Mouse (Mus musculus): ENCODE data around the gene Zfp207. TPM values are rescaled to one million over a fixed set of nuclear protein-coding genes. Genes with fewer than 3 reads are reported as not detected.

Gene Zfp207
- total and polyA plus RNA-seq, 3 experiments = 55.8 to 549 (median 359) TPM

GRCm38 (mm10) chr11:80429009-80429475 is 46.0 kb downstream of the Zfp207 start:
- Histone ChIP-seq H3K36me3 (replicated peaks) (peaks cover 21% of the 10 kb centered on the region), H3K4me1 (ENCODE audit: insufficient read depth, low read depth, low read length) (peaks cover 25% of the 10 kb centered on the region), H3K4me3 (ENCODE audit: low read depth, low read length) (peak overlapping the region; percentile 94), H3K9me3 (replicated peaks) (no peaks in the 10 kb centered on the region), H3K27me3 (ENCODE audit: insufficient read depth, low read length) (no peaks in the 10 kb centered on the region)
- ATAC-seq (ENCODE audit: extremely low read depth, insufficient number of reproducible peaks, low FRiP score, poor library complexity, severe bottlenecking) (no peak), DNase-seq (ENCODE audit: low spot score) (no peak)
- TF ChIP-seq GATA2 (IDR thresholded peaks at IDR 0.05; ENCODE audit: borderline replicate concordance, low read depth, low read length) (no peak), CTCF (IDR thresholded peaks at IDR 0.05; ENCODE audit: low read depth, low read length) (no peak), GATA1 (IDR thresholded peaks at IDR 0.05; ENCODE audit: borderline replicate concordance, low read length) (no peak), TAL1 (conservative IDR thresholded peaks at IDR 0.05; ENCODE audit: low read depth, low read length) (no peak), POLR2AphosphoS5 (IDR thresholded peaks at IDR 0.05; ENCODE audit: insufficient replicate concordance, low read depth, low read length) (no peak)

DNA sequence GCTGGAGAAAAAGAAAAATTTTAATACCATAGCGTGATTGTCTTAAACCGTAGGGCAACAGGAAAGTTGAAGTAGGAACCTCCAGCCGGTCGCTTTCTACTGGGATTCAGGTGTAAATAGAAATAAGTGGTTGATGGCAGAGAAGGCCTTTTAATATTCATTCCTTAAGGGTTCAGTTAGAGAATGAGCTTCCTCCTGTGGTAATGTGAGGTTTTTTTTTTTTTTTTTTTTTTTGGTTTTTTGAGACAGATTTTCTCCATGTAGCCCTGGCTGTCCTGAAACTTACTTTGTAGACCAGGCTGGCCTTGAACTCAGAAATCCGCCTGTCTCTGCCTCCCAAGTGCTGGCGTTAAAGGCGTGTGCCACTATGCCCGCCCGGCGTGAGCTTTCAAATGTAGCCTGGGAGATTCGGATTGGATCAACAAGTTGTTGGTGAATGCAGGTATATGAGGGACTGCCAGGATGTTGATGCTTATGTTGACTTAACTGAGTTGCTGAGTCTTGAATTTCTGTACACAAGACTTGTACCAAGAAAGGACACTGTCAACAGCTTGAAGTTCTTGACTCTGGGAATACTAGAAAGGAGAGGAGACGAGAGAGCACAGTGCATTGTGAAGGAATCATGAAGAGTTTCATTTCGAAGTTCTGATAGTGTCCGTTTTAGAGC is 46.6 kb downstream of the Zfp207 start:
- Histone ChIP-seq H3K4me1 (ENCODE audit: insufficient read depth, low read depth, low read length) (peaks cover 25% of the 10 kb centered on the region), H3K4me3 (ENCODE audit: low read depth, low read length) (peak overlapping the region; percentile 94), H3K27me3 (ENCODE audit: insufficient read depth, low read length) (no peaks in the 10 kb centered on the region), H3K9me3 (replicated peaks) (no peaks in the 10 kb centered on the region), H3K36me3 (replicated peaks) (peaks cover 25% of the 10 kb centered on the region)
- TF ChIP-seq CTCF (IDR thresholded peaks at IDR 0.05; ENCODE audit: low read depth, low read length) (no peak), GATA2 (IDR thresholded peaks at IDR 0.05; ENCODE audit: borderline replicate concordance, low read depth, low read length) (no peak), POLR2AphosphoS5 (IDR thresholded peaks at IDR 0.05; ENCODE audit: insufficient replicate concordance, low read depth, low read length) (no peak)
- DNase-seq (ENCODE audit: low spot score) (no peak), ATAC-seq (ENCODE audit: extremely low read depth, insufficient number of reproducible peaks, low FRiP score, poor library complexity, severe bottlenecking) (no peak)

DNA sequence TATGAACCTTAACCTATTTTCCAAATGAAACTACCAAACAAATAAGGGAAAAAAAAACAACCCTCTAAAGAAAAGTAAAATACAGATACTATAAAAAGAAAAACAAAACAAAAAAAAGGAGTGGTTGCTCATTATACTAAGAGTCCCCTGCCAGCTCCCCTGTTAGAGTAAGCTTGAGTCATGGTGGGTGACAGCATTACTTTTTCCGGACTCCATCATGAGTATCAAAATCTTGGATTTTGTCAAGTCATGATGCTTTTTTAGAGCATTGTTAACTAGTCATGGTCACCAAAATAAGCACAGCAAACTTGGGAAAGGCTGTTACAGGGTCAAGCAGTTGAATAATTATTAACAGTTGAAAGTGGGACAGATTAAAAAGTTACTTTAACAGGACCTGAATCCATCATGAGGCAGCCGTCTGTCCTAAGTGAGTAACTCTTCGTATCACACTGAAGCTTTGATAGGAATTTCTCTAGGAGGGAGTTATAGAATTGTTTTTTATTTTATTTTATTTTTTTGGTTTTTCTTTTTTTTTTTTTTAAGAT is 47.4 kb downstream of the Zfp207 start:
- Histone ChIP-seq H3K9me3 (replicated peaks) (no peaks in the 10 kb centered on the region), H3K27me3 (ENCODE audit: insufficient read depth, low read length) (no peaks in the 10 kb centered on the region), H3K36me3 (replicated peaks) (peaks cover 29% of the 10 kb centered on the region), H3K4me1 (ENCODE audit: insufficient read depth, low read depth, low read length) (peaks cover 19% of the 10 kb centered on the region), H3K4me3 (ENCODE audit: low read depth, low read length) (no peak overlapping the region; the same call in 1 of the 2 replicates)
- DNase-seq (ENCODE audit: low spot score) (no peak), ATAC-seq (ENCODE audit: extremely low read depth, insufficient number of reproducible peaks, low FRiP score, poor library complexity, severe bottlenecking) (no peak)
- TF ChIP-seq POLR2AphosphoS5 (IDR thresholded peaks at IDR 0.05; ENCODE audit: insufficient replicate concordance, low read depth, low read length) (no peak), GATA2 (IDR thresholded peaks at IDR 0.05; ENCODE audit: borderline replicate concordance, low read depth, low read length) (no peak), TAL1 (conservative IDR thresholded peaks at IDR 0.05; ENCODE audit: low read depth, low read length) (no peak), CTCF (IDR thresholded peaks at IDR 0.05; ENCODE audit: low read depth, low read length) (no peak), GATA1 (IDR thresholded peaks at IDR 0.05; ENCODE audit: borderline replicate concordance, low read length) (no peak)

DNA sequence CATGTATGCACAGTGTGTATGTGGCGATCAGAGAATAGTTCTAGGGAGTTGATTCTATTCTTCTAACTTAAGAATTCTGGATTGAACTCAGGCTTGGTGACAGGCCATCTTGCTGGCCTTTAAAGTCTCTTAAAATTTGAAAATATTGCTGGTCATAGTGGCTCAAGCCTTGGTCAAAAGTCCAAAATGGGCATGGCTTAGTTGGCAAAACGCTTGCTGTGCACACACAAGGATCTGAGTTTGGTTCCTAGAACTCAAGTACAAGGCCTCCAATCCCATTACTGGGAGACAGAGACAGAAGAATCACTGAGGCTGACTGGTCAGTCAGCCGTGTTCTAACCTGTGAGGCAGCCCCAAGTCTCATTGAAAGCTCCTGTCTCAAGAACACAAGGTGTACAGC is 63.8 kb downstream of the Zfp207 start:
- Histone ChIP-seq H3K4me1 (ENCODE audit: insufficient read depth, low read depth, low read length) (peaks cover 8% of the 10 kb centered on the region), H3K36me3 (replicated peaks) (peaks cover 86% of the 10 kb centered on the region), H3K4me3 (ENCODE audit: low read depth, low read length) (no peak overlapping the region), H3K27me3 (ENCODE audit: insufficient read depth, low read length) (no peaks in the 10 kb centered on the region), H3K9me3 (replicated peaks) (no peaks in the 10 kb centered on the region)
- TF ChIP-seq GATA1 (IDR thresholded peaks at IDR 0.05; ENCODE audit: borderline replicate concordance, low read length) = no peak
- TF ChIP-seq TAL1 (conservative IDR thresholded peaks at IDR 0.05; ENCODE audit: low read depth, low read length) = no peak
- TF ChIP-seq GATA2 (IDR thresholded peaks at IDR 0.05; ENCODE audit: borderline replicate concordance, low read depth, low read length) = no peak
- TF ChIP-seq POLR2AphosphoS5 (IDR thresholded peaks at IDR 0.05; ENCODE audit: insufficient replicate concordance, low read depth, low read length) = no peak
- no peak for TF ChIP-seq CTCF (IDR thresholded peaks at IDR 0.05; ENCODE audit: low read depth, low read length)
- no peak for ATAC-seq (ENCODE audit: extremely low read depth, insufficient number of reproducible peaks, low FRiP score, poor library complexity, severe bottlenecking)
- DNase-seq (ENCODE audit: low spot score) = no peak

DNA sequence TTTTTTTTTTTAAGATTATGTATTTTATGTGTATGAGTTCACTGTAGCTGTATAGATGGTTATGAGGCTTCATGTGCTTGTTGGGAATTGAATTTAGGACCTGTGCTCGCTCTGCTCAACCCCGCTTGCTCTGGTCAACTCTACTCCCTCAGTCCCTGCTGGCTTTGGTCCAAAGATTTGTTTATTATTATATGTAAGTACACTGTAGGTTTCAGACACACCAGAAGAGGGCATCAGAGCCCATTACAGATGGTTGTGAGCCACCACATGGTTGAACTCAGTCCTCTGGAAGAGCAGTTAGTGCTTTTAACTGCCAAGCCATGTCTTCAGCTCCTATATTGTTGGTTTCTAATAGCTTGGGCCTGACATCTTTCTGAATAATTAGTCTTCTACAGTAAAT is 66.8 kb downstream of the Zfp207 start:
- DNase-seq (ENCODE audit: low spot score) (no peak), ATAC-seq (ENCODE audit: extremely low read depth, insufficient number of reproducible peaks, low FRiP score, poor library complexity, severe bottlenecking) (no peak)
- Histone ChIP-seq H3K9me3 (replicated peaks) (no peaks in the 10 kb centered on the region), H3K4me1 (ENCODE audit: insufficient read depth, low read depth, low read length) (peaks cover 28% of the 10 kb centered on the region), H3K27me3 (ENCODE audit: insufficient read depth, low read length) (no peaks in the 10 kb centered on the region), H3K36me3 (replicated peaks) (peaks cover 86% of the 10 kb centered on the region), H3K4me3 (ENCODE audit: low read depth, low read length) (no peak overlapping the region)
- TF ChIP-seq GATA2 (IDR thresholded peaks at IDR 0.05; ENCODE audit: borderline replicate concordance, low read depth, low read length) = no peak
- TF ChIP-seq TAL1 (conservative IDR thresholded peaks at IDR 0.05; ENCODE audit: low read depth, low read length) = no peak
- TF ChIP-seq CTCF (IDR thresholded peaks at IDR 0.05; ENCODE audit: low read depth, low read length) = no peak
- no peak for TF ChIP-seq POLR2AphosphoS5 (IDR thresholded peaks at IDR 0.05; ENCODE audit: insufficient replicate concordance, low read depth, low read length)
- TF ChIP-seq GATA1 (IDR thresholded peaks at IDR 0.05; ENCODE audit: borderline replicate concordance, low read length) = no peak

- H3K9me3 ChIP-seq (replicated peaks) = no peaks in the 10 kb centered on the region
- H3K36me3 ChIP-seq (replicated peaks) = peaks cover 88% of the 10 kb centered on the region
- H3K27me3 ChIP-seq (ENCODE audit: insufficient read depth, low read length) = no peaks in the 10 kb centered on the region
- ATAC-seq (ENCODE audit: extremely low read depth, insufficient number of reproducible peaks, low FRiP score, poor library complexity, severe bottlenecking) = peak; percentile 54
- no peak overlapping the region for H3K4me3 ChIP-seq (ENCODE audit: low read depth, low read length)
- TF ChIP-seq POLR2AphosphoS5 (IDR thresholded peaks at IDR 0.05; ENCODE audit: insufficient replicate concordance, low read depth, low read length) (no peak), CTCF (IDR thresholded peaks at IDR 0.05; ENCODE audit: low read depth, low read length) (no peak), GATA1 (IDR thresholded peaks at IDR 0.05; ENCODE audit: borderline replicate concordance, low read length) (no peak), TAL1 (conservative IDR thresholded peaks at IDR 0.05; ENCODE audit: low read depth, low read length) (no peak), GATA2 (IDR thresholded peaks at IDR 0.05; ENCODE audit: borderline replicate concordance, low read depth, low read length) (no peak)
- peaks cover 28% of the 10 kb centered on the region for H3K4me1 ChIP-seq (ENCODE audit: insufficient read depth, low read depth, low read length)
- DNase-seq (ENCODE audit: low spot score) = no peak
Measured at GRCm38 (mm10) chr11:80452242-80452641, 69.2 kb downstream of the Zfp207 start.
